Mouse (Mus musculus): ENCODE results near the gene Gm3373. TPM values are rescaled to one million over a fixed set of nuclear protein-coding genes. Genes with fewer than 3 reads are reported as not detected.
"Not testable (repeated sequence)": the region's sequence is repeated elsewhere in the genome, so short reads cannot be mapped to it uniquely, and the experiment has no call there.

Gene Gm3373
- polyA plus RNA-seq (2012; rRNA removed) = 0.04 and 0.11 TPM in 2 replicates

GRCm38 (mm10) chr14:5741477-5741876 lies at the start of gene Gm3373:
Gm3373 (minus strand) TSS chr14:5741577.
- not testable (repeated sequence) for H3K27me3 ChIP-seq (replicated peaks; ENCODE audit: control insufficient read depth, insufficient read depth, low read length)

GRCm38 (mm10) chr14:5687357-5687756 lies 54.0 kb downstream of the Gm3373 start, which contains the start of gene Gm9603:
Gm9603 (minus strand) TSS chr14:5687457.
- not testable (repeated sequence) for H3K4me1 ChIP-seq (ENCODE audit: control insufficient read depth, insufficient read depth, low read length); H3K4me3 ChIP-seq (ENCODE audit: insufficient read depth, low read depth, low read length); H3K36me3 ChIP-seq (ENCODE audit: control insufficient read depth, insufficient read depth, low read length); DNase-seq; H3K27me3 ChIP-seq (replicated peaks; ENCODE audit: control insufficient read depth, insufficient read depth, low read length); H3K27ac ChIP-seq (ENCODE audit: insufficient read depth, low read depth, low read length)
- no CpG with 5 or more reads among the region's 2 CpGs for WGBS

More at GRCm38 (mm10) chr14:5741477-5741876, at the start of gene Gm3373:
- no CpG with 5 or more reads among the region's 37 CpGs for WGBS
- DNase-seq; H3K4me1 ChIP-seq (ENCODE audit: control insufficient read depth, insufficient read depth, low read length); H3K27ac ChIP-seq (ENCODE audit: insufficient read depth, low read depth, low read length); H3K36me3 ChIP-seq (ENCODE audit: control insufficient read depth, insufficient read depth, low read length); H3K4me3 ChIP-seq (ENCODE audit: insufficient read depth, low read depth, low read length): not testable (repeated sequence)

Other genes starting within 250 kb of the Gm3373 start
- gene Gm3488, start 239.9 kb downstream of the Gm3373 start, polyA plus RNA-seq (2012; rRNA removed) = not detected in 2 replicates
- gene Gm3532, start 203.1 kb downstream of the Gm3373 start, polyA plus RNA-seq (2012; rRNA removed) = not detected in 2 replicates
- not detected in 2 replicates for gene Gm8265, start 108.5 kb downstream of the Gm3373 start, polyA plus RNA-seq (2012; rRNA removed)
- not detected in 2 replicates for gene Gm9603, start 54.1 kb downstream of the Gm3373 start, polyA plus RNA-seq (2012; rRNA removed)
- gene Gm3383, start 66.4 kb upstream of the Gm3373 start, polyA plus RNA-seq (2012; rRNA removed) = not detected in 2 replicates
- not detected in 2 replicates for gene Gm3424, start 88.8 kb upstream of the Gm3373 start, polyA plus RNA-seq (2012; rRNA removed)
- not detected in 2 replicates for gene Gm8237, start 138.8 kb upstream of the Gm3373 start, polyA plus RNA-seq (2012; rRNA removed)
- 0.04 TPM in 1 of 2 replicates, not detected in the other for gene Gm3248, start 220.2 kb upstream of the Gm3373 start, polyA plus RNA-seq (2012; rRNA removed)
- gene Gm3453, start 237.6 kb upstream of the Gm3373 start, polyA plus RNA-seq (2012; rRNA removed) = not detected in 2 replicates